Mouse (Mus musculus) ES-E14 (cell line): ENCODE measurements at regions not wholly inside any gene's neighbourhood (a gene's known extent, or its start where the extent isn't known, plus 50 kb on each side); places are given as distances from the start of the nearest gene placed in this dataset.

ENCODE experiments used
- MAFK ChIP-seq: IDR thresholded peaks from 2 replicates; pipeline ENCODE4 v1.6.1; 2014; ENCODE audit warnings: mild to moderate bottlenecking, low read depth, low read length, inconsistent platforms; ENCODE audit not compliant: insufficient read depth
- ZC3H11A ChIP-seq: IDR thresholded peaks from 2 replicates; pipeline ENCODE4 v1.6.1; 2012; ENCODE audit warnings: low read depth, mild to moderate bottlenecking, inconsistent platforms, low read length, borderline replicate concordance

DNA sequence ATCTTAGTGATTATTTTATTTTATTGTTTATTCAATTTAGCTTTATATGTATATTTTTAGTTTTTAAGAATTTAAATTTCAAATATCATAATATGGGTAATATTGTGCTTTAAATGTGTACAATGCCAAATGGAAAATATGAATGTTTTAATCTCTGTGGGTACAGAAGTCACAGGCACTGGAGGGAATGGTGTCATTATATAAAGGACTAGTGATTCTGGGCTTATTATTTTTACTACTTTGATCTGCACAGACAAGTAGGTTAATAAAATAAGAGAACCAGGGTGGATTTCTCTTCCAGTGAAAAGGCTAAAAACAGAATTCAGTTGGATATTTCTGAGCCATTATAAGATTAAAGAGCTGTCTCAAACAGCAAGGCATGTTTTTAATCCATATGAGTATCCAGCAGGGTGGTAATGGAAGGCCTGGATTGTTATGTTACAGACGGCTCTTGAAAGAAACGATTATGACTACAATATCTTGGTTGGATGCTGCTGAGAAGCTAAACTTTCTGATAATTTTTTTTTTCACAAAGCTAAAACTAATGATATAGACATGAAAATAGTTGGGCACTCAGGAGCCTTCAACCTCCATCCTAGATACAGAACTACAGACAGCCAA, 563.9 kb downstream of the Slitrk6 start:
- TF ChIP-seq MAFK (no peak), ZC3H11A (no peak)
